ENCODE assay signal across 12 mouse cellular contexts in genomic region chr8:79375775-79376123, GRCm38 (mm10). TPM values are rescaled to one million over a fixed set of nuclear protein-coding genes. Genes with fewer than 3 reads are reported as not detected.
DNase-seq lines count a peak whose midpoint lies in the region; ATAC-seq and TF ChIP-seq lines count a peak whose summit lies in the region.
"Had no signal": no experiment of that assay in that cellular context is flagged by ENCODE, and none has a peak within 500 bp of the region (broad histone marks: within the 10 kb centered on the region; RNA-seq: fewer than 3 reads in every experiment).

No protein-coding gene starts in this region.

- TF ChIP-seq CTCF in liver, embryonic 14.5 days (IDR thresholded peaks at IDR 0.05; ENCODE audit: low read depth), result no peak

- DNase-seq in kidney, adult 8-10 months, result no peak
- peak; percentile 72 for DNase-seq in brain, adult 2 months (ENCODE audit: low read depth, low spot score)
- DNase-seq in liver, embryonic 14.5 days (ENCODE audit: low read depth in 3 of 3, low spot score in 3 of 3), result peak; percentile 36 to 48 (median 44)
- no peak for DNase-seq in adrenal gland, postnatal 25 days
- DNase-seq in Muller cell, postnatal 12 days (ENCODE audit: inconsistent ontology term), result no peak
- DNase-seq in cerebellum, adult 18-20 months, result no peak
- DNase-seq: adrenal gland, adult 2 months; cerebellum, postnatal 25 days; kidney, adult 11 months; midbrain, embryonic 14.5 days had no signal

- peak; percentile 62; the same call in 1 of the 2 replicates for TF ChIP-seq EP300 in liver, embryonic 14.5 days (IDR thresholded peaks at IDR 0.05; ENCODE audit: low read depth)

- no peak overlapping the region for H3K9ac ChIP-seq in kidney, embryonic 15.5 days
- H3K9ac ChIP-seq in liver, embryonic 14.5 days (replicated peaks), result no peak overlapping the region

- 66% methylated on average over 5 of the region's 5 CpGs for WGBS in kidney, embryonic 15.5 days
- WGBS in liver, embryonic 14.5 days (ENCODE audit: insufficient replicate concordance), result 6% methylated on average over 5 of the region's 5 CpGs

- H3K4me1 ChIP-seq in kidney, embryonic 15.5 days, result peaks cover 50% of the 10 kb centered on the region
- peaks cover 18 to 35% of the 10 kb centered on the region in 2 experiments for H3K4me1 ChIP-seq in liver, embryonic 14.5 days (replicated peaks; ENCODE audit: control insufficient read depth in 2 of 2, insufficient read depth in 2 of 2, low read length in 1 of 2)

- H3K27ac ChIP-seq in kidney, embryonic 15.5 days, result peak overlapping the region; percentile 59; the same call in 1 of the 2 replicates
- H3K27ac ChIP-seq in liver, embryonic 14.5 days, result no peak overlapping the region

- H3K9me3 ChIP-seq in kidney, embryonic 15.5 days (replicated peaks), result no peaks in the 10 kb centered on the region
- H3K9me3 ChIP-seq in liver, embryonic 14.5 days (ENCODE audit: control insufficient read depth, low read length), result no peaks in the 10 kb centered on the region

- no peak overlapping the region for H3K4me2 ChIP-seq in kidney, embryonic 15.5 days
- H3K4me2 ChIP-seq in liver, embryonic 14.5 days (ENCODE audit: low read depth), result peak overlapping the region; percentile 57

- H3K4me3 ChIP-seq in kidney, embryonic 15.5 days (replicated peaks), result no peak overlapping the region
- no peak overlapping the region for H3K4me3 ChIP-seq in liver, embryonic 14.5 days (ENCODE audit: insufficient read depth in 1 of 2, low read depth in 2 of 2, low read length in 2 of 2)

- peaks cover 21% of the 10 kb centered on the region for H3K36me3 ChIP-seq in kidney, embryonic 15.5 days
- no peaks in the 10 kb centered on the region for H3K36me3 ChIP-seq in liver, embryonic 14.5 days (replicated peaks; ENCODE audit: control insufficient read depth, insufficient read depth, low read depth)

- no peak for ATAC-seq in kidney, embryonic 15.5 days (replicated peaks; ENCODE audit: low FRiP score)
- ATAC-seq in hematopoietic stem cell, adult 5-6 weeks (replicated peaks in 1 of 2; ENCODE audit: insufficient read depth in 1 of 2, low FRiP score in 2 of 2, low TSS enrichment in 1 of 2, low read depth in 1 of 2, poor library complexity in 2 of 2, severe bottlenecking in 2 of 2), result peak; percentile 57 to 63
- peak; percentile 81 for ATAC-seq in liver, embryonic 14.5 days (ENCODE audit: insufficient read depth)

- H3K27me3 ChIP-seq in kidney, embryonic 15.5 days, result no peaks in the 10 kb centered on the region
- no peaks in the 10 kb centered on the region for H3K27me3 ChIP-seq in liver, embryonic 14.5 days (ENCODE audit: control insufficient read depth, insufficient read depth, low read length)

RNA-seq across cellular contexts. Expression of gene Smad1, which starts 23.6 kb away (rescaled TPM):
- polyA plus RNA-seq in kidney, embryonic 15.5 days (2015; fragmentation: Nextera tagmentation; extraction: Ambion mirVana), result 40.0 and 41.0 TPM in 2 replicates
- 27.1 and 32.6 TPM in 2 replicates for total RNA-seq in hematopoietic stem cell, adult 5-6 weeks (2017)
- polyA plus RNA-seq in liver, embryonic 14.5 days (2012; rRNA removed), result 3.1 and 4.1 TPM in 2 replicates
- 4.5 and 6.0 TPM in 2 replicates for polyA plus RNA-seq in liver, embryonic 14.5 days (2014; fragmentation: Nextera tagmentation; extraction: Ambion mirVana)
- 29.8 and 30.5 TPM in 2 replicates for total RNA-seq in adrenal gland, postnatal 25 days (2021)

Comparison
In these comparisons a context has a peak if more than half of its experiments do, and no peak if none do; other contexts are left out.
1. DNase-seq: peak in brain, adult 2 months (single experiment) and liver, embryonic 14.5 days (3 of 3); none in kidney, adult 8-10 months (0 of 2), adrenal gland, postnatal 25 days (single experiment), Muller cell, postnatal 12 days (single experiment) and cerebellum, adult 18-20 months (0 of 2).